Mouse (Mus musculus) hindbrain, postnatal 0 days (tissue): ENCODE results near the gene A630095N17Rik. TPM values are rescaled to one million over a fixed set of nuclear protein-coding genes. Genes with fewer than 3 reads are reported as not detected.
A peak's percentile ranks its signal among the peaks of the same experiment; 100 is the strongest.

ENCODE experiments used
- ATAC-seq: fragments of 200-750 bp; cut with Nextera tagmentation; 2 replicates; pipeline ENCODE4 v1.8.0; 2017; ENCODE audit warnings: mild to moderate bottlenecking, moderate TSS enrichment, moderate library complexity
- DNase-seq: peaks from one replicate; pipeline ENCODE4 v3.0.0-alpha.2; 2015; ENCODE audit warnings: low spot score
- H3K27ac ChIP-seq: fragments of 300-500 bp; sonication (generic); 2 replicates; pipeline ENCODE4 v1.5.1; 2014; ENCODE audit warnings: mild to moderate bottlenecking
- H3K27me3 ChIP-seq: fragments of 300-500 bp; sonication (generic); 2 replicates; pipeline ENCODE4 v1.6.1; 2014; ENCODE audit warnings: low read length, mixed read lengths; ENCODE audit not compliant: insufficient read depth
- H3K36me3 ChIP-seq: fragments of 300-500 bp; sonication (generic); 2 replicates; pipeline ENCODE4 v1.6.1; 2014; ENCODE audit warnings: low read length, mixed read lengths; ENCODE audit not compliant: insufficient read depth
- H3K4me1 ChIP-seq: fragments of 300-500 bp; sonication (generic); 2 replicates; pipeline ENCODE4 v1.6.1; 2014; ENCODE audit warnings: antibody characterized with exemption, low read length, mixed read lengths; ENCODE audit not compliant: insufficient read depth
- H3K4me2 ChIP-seq: fragments of 300-500 bp; sonication (generic); 2 replicates; pipeline ENCODE4 v1.6.1; 2014; ENCODE audit warnings: low read depth, mild to moderate bottlenecking, low read length, moderate library complexity, mixed read lengths
- H3K4me3 ChIP-seq: fragments of 300-500 bp; sonication (generic); 2 replicates; pipeline ENCODE4 v1.5.1; 2014; ENCODE audit warnings: low read length
- H3K9ac ChIP-seq: fragments of 300-500 bp; sonication (generic); replicated peaks from 2 replicates; pipeline ENCODE4 v1.6.1; 2014; ENCODE audit warnings: mild to moderate bottlenecking, low read length, moderate library complexity, mixed read lengths
- H3K9me3 ChIP-seq: fragments of 300-500 bp; sonication (generic); 2 replicates; pipeline ENCODE4 v1.6.1; 2016; ENCODE audit warnings: low read length, mixed read lengths
- CTCF ChIP-seq: IDR thresholded peaks from 2 replicates; pipeline ENCODE4 v1.5.1; 2016; ENCODE audit warnings: antibody characterized with exemption, control low read depth, low read depth
- WGBS: fragments of 180-500 bp; shearing (Covaris S2); extraction: QIAGEN DNeasy Blood & Tissue Kit; methylation state at CpG from one replicate; pipeline ENCODE4 v1.1.7; 2014; 5-methylcytosine and 5-hydroxymethylcytosine counted together
- polyA plus RNA-seq: library from polyadenylated mRNA; unstranded; fragments of >200 nt; fragmentation: Nextera tagmentation; extraction: Ambion mirVana; gene quantifications from 2 replicates; pipeline ENCODE4 v1.2.1, GENCODE M21; 2015
- total RNA-seq: library from RNA; depleted of rRNA; stranded (reverse); fragments of >200 nt; gene quantifications from 2 replicates; pipeline ENCODE4 v1.2.3, GENCODE M21; 2014

The A630095N17Rik gene
- total and polyA plus RNA-seq, 2 experiments from 2014 or later = 0.31 TPM; not detected in 1

GRCm38 (mm10) chr1:75221538-75221937 lies 10.4 kb downstream of the A630095N17Rik start:
- Histone ChIP-seq H3K4me1 (peaks cover 5% of the 10 kb centered on the region), H3K4me3 (no peak overlapping the region), H3K27ac (no peak overlapping the region), H3K9me3 (no peaks in the 10 kb centered on the region), H3K4me2 (no peak overlapping the region), H3K9ac (no peak overlapping the region), H3K27me3 (peaks cover 13% of the 10 kb centered on the region; the same call in 1 of the 2 replicates), H3K36me3 (no peaks in the 10 kb centered on the region)
- no peak for TF ChIP-seq CTCF
- ATAC-seq (no peak), DNase-seq (no peak)
- WGBS = 84% methylated on average over 3 of the region's 3 CpGs

GRCm38 (mm10) chr1:75219531-75219930 lies 12.4 kb downstream of the A630095N17Rik start, which contains the start of gene Tuba4a:
Gene Tuba4a (minus strand): TSS chr1:75219865.
- DNase-seq (peak; percentile 41), ATAC-seq (peak; percentile 54)
- H3K4me1 ChIP-seq = peaks cover 5% of the 10 kb centered on the region

GRCm38 (mm10) chr1:75219078-75219477 lies 12.8 kb downstream of the A630095N17Rik start:
- ATAC-seq = peak; percentile 87
- H3K4me3 ChIP-seq = peak overlapping the region; percentile 46
- peaks cover 5% of the 10 kb centered on the region for H3K4me1 ChIP-seq
- peaks cover 12% of the 10 kb centered on the region for H3K36me3 ChIP-seq
- TF ChIP-seq CTCF = no peak
- peak; percentile 91 for DNase-seq
- no peaks in the 10 kb centered on the region for H3K9me3 ChIP-seq
- peak overlapping the region; percentile 55; the same call in 1 of the 2 replicates for H3K27ac ChIP-seq
- under 1% methylated on average over 24 of the region's 24 CpGs for WGBS
- H3K9ac ChIP-seq = peak overlapping the region; percentile 62
- peaks cover 13% of the 10 kb centered on the region; the same call in 1 of the 2 replicates for H3K27me3 ChIP-seq
- H3K4me2 ChIP-seq = peak overlapping the region; percentile 74

More at GRCm38 (mm10) chr1:75219531-75219930, 12.4 kb downstream of the A630095N17Rik start, which contains the start of gene Tuba4a:
- peaks cover 13% of the 10 kb centered on the region; the same call in 1 of the 2 replicates for H3K27me3 ChIP-seq
- peak within 1 kb of the TSS; percentile 46 for H3K4me3 ChIP-seq
- under 1% methylated on average over 34 of the region's 34 CpGs for WGBS
- peak; percentile 55 for TF ChIP-seq CTCF
- peak within 1 kb of the TSS; percentile 62 for H3K9ac ChIP-seq
- peak within 1 kb of the TSS; percentile 55; the same call in 1 of the 2 replicates for H3K27ac ChIP-seq
- peaks cover 8% of the 10 kb centered on the region for H3K36me3 ChIP-seq
- H3K9me3 ChIP-seq = no peaks in the 10 kb centered on the region
- H3K4me2 ChIP-seq = peak within 1 kb of the TSS; percentile 74

- H3K27me3 ChIP-seq = peaks cover 13% of the 10 kb centered on the region; the same call in 1 of the 2 replicates
- peak overlapping the region; percentile 74 for H3K4me2 ChIP-seq
- peak overlapping the region; percentile 46 for H3K4me3 ChIP-seq
- peak overlapping the region; percentile 43; the same call in 1 of the 2 replicates for H3K27ac ChIP-seq
- peak overlapping the region; percentile 62 for H3K9ac ChIP-seq
- peak; percentile 11 for DNase-seq
- H3K4me1 ChIP-seq = peaks cover 5% of the 10 kb centered on the region
- peak; percentile 51 for ATAC-seq
- 3% methylated on average over 38 of the region's 38 CpGs for WGBS
- peaks cover 18% of the 10 kb centered on the region for H3K36me3 ChIP-seq
- no peaks in the 10 kb centered on the region for H3K9me3 ChIP-seq
- no peak for TF ChIP-seq CTCF
These were observed 13.5 kb downstream of the A630095N17Rik start for GRCm38 (mm10) chr1:75218227-75219001.

GRCm38 (mm10) chr1:75217893-75218226 lies 14.0 kb downstream of the A630095N17Rik start:
- Histone ChIP-seq H3K4me2 (peak overlapping the region; percentile 74), H3K27ac (no peak overlapping the region), H3K36me3 (peaks cover 23% of the 10 kb centered on the region), H3K9me3 (no peaks in the 10 kb centered on the region), H3K4me1 (peaks cover 5% of the 10 kb centered on the region), H3K9ac (peak overlapping the region; percentile 62; the same call in 1 of the 2 replicates), H3K27me3 (peaks cover 13% of the 10 kb centered on the region; the same call in 1 of the 2 replicates), H3K4me3 (peak overlapping the region; percentile 46)
- DNase-seq (no peak), ATAC-seq (peak; percentile 3; the same call in 1 of the 2 replicates)
- WGBS = 6% methylated on average over 6 of the region's 6 CpGs
- TF ChIP-seq CTCF = no peak

GRCm38 (mm10) chr1:75216797-75217585 lies 14.9 kb downstream of the A630095N17Rik start:
- Histone ChIP-seq H3K9ac (no peak overlapping the region), H3K36me3 (peaks cover 28% of the 10 kb centered on the region), H3K27ac (no peak overlapping the region), H3K27me3 (peaks cover 13% of the 10 kb centered on the region; the same call in 1 of the 2 replicates), H3K9me3 (no peaks in the 10 kb centered on the region), H3K4me1 (peaks cover 6% of the 10 kb centered on the region), H3K4me2 (0 out of 2 replicates have a peak overlapping the region, but pooled peaks have one; percentile 74), H3K4me3 (no peak overlapping the region)
- 73% methylated on average over 13 of the region's 13 CpGs for WGBS
- DNase-seq (no peak), ATAC-seq (no peak)
- TF ChIP-seq CTCF = no peak
